Mouse (Mus musculus) liver (tissue): ENCODE measurements around the gene Esr1.
"Not testable (repeated sequence)": the region's sequence is repeated elsewhere in the genome, so short reads cannot be mapped to it uniquely, and the experiment has no call there.

Source experiments
- DNase-seq: peaks from one replicate; pipeline ENCODE4 v3.0.0-alpha.2; 2020; ENCODE audit warnings: mixed read lengths

Gene Esr1

GRCm38 (mm10) chr10:4611386-4612155 lies at the start of gene Esr1:
Gene Esr1, plus strand, starts transcription at chr10:4611593.
- DNase-seq = no peak

- no peak for DNase-seq
Observed at GRCm38 (mm10) chr10:4565148-4565547, 46.2 kb upstream of the Esr1 start.

GRCm38 (mm10) chr10:4570778-4571177 lies 40.6 kb upstream of the Esr1 start:
- DNase-seq = no peak

GRCm38 (mm10) chr10:4571304-4571703 lies 40.1 kb upstream of the Esr1 start:
- DNase-seq = no peak

- no peak for DNase-seq
Observed at GRCm38 (mm10) chr10:4581905-4582304, 29.5 kb upstream of the Esr1 start.

GRCm38 (mm10) chr10:4586691-4587090 lies 24.7 kb upstream of the Esr1 start:
- DNase-seq = no peak

GRCm38 (mm10) chr10:4589576-4589975 lies 21.8 kb upstream of the Esr1 start:
- DNase-seq = no peak

GRCm38 (mm10) chr10:4590956-4591355 lies 20.4 kb upstream of the Esr1 start:
- no peak for DNase-seq

GRCm38 (mm10) chr10:4593828-4594227 lies 17.6 kb upstream of the Esr1 start:
- DNase-seq = no peak

GRCm38 (mm10) chr10:4597211-4597610 lies 14.2 kb upstream of the Esr1 start:
- no peak for DNase-seq

- peak; percentile 43 for DNase-seq
Observed at GRCm38 (mm10) chr10:4598244-4598842, 13.1 kb upstream of the Esr1 start.

- no peak for DNase-seq
Observed at GRCm38 (mm10) chr10:4598916-4599315, 12.5 kb upstream of the Esr1 start.

- DNase-seq = no peak
Observed at GRCm38 (mm10) chr10:4599591-4599990, 11.8 kb upstream of the Esr1 start.

- DNase-seq = no peak
Observed at GRCm38 (mm10) chr10:4600796-4601474, 10.5 kb upstream of the Esr1 start.

GRCm38 (mm10) chr10:4601612-4602011 lies 9.8 kb upstream of the Esr1 start:
- not testable (repeated sequence) for DNase-seq

- no peak for DNase-seq
Observed at GRCm38 (mm10) chr10:4602466-4602865, 8.9 kb upstream of the Esr1 start.

GRCm38 (mm10) chr10:4604527-4605209 lies 6.7 kb upstream of the Esr1 start:
- DNase-seq = no peak

- DNase-seq = no peak
Observed at GRCm38 (mm10) chr10:4610234-4610633, 1.2 kb upstream of the Esr1 start.

- DNase-seq = no peak
Observed at GRCm38 (mm10) chr10:4612313-4613036, 1.1 kb downstream of the Esr1 start.

GRCm38 (mm10) chr10:4618026-4618425 lies 6.6 kb downstream of the Esr1 start:
- DNase-seq = no peak

- DNase-seq = no peak
Observed at GRCm38 (mm10) chr10:4618686-4619085, 7.3 kb downstream of the Esr1 start.

GRCm38 (mm10) chr10:4619426-4619825 lies 8.0 kb downstream of the Esr1 start:
- DNase-seq = not testable (repeated sequence)
